Mouse (Mus musculus) ES-Bruce4 (cell line): ENCODE results near the gene Slc35g1.

ENCODE experiments used
- CTCF ChIP-seq: IDR thresholded peaks from one replicate; pipeline ENCODE4 v1.8.1; 2011; ENCODE audit warnings: low read depth, low read length
- EP300 ChIP-seq: IDR thresholded peaks from 2 replicates; pipeline ENCODE4 v1.6.1; 2011; ENCODE audit warnings: low read depth, low read length; ENCODE audit not compliant: insufficient read depth

DNA sequence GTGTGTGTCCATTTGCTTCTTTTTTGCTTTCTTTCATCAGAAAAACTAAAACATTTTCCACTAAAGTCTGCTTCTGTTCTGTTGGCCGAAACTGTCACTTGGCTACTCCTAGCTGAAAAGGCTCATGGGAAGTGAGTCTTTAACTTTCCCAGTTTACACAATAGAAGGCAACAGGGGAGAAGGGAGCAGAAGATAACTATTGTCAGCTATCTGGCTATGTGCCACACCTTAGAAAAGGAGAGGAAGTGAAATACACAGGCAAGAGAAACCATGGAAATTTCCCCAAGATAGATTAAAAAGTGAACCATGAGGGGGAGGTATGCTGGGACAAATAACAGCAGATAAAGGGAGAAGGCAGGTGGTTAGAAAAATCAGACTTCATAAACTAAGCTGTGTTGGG, 41.5 kb upstream of the Slc35g1 start:
- no peak for TF ChIP-seq CTCF
- TF ChIP-seq EP300 = no peak
